Mouse (Mus musculus): ENCODE measurements around the gene Rnf185. TPM values are rescaled to one million over a fixed set of nuclear protein-coding genes. Genes with fewer than 3 reads are reported as not detected.

Gene Rnf185
- polyA plus RNA-seq (2012; rRNA removed), result 36.3 and 45.6 TPM in 2 replicates

GRCm38 (mm10) chr11:3452167-3452639 lies at the start of gene Rnf185:
Gene Rnf185, minus strand, starts transcription at chr11:3452363.

GRCm38 (mm10) chr11:3487952-3488570 lies 35.9 kb upstream of the Rnf185 start, which contains the start of gene Pla2g3:
Gene Pla2g3, plus strand, starts transcription at chr11:3488284.

GRCm38 (mm10) chr11:3408997-3409732 lies 43.0 kb downstream of the Rnf185 start, which contains the start of gene Limk2:
Gene Limk2, minus strand, starts transcription at chr11:3409189.

Other genes with a start within 250 kb of the Rnf185 start
- 54.5 and 83.5 TPM in 2 replicates for gene Eif4enif1, start 250.0 kb downstream of the Rnf185 start, polyA plus RNA-seq (2012; rRNA removed)
- 24.2 and 29.4 TPM in 2 replicates for gene Drg1, start 185.9 kb downstream of the Rnf185 start, polyA plus RNA-seq (2012; rRNA removed)
- 72.3 and 100 TPM in 2 replicates for gene Patz1, start 163.5 kb downstream of the Rnf185 start, polyA plus RNA-seq (2012; rRNA removed)
- 81.5 and 96.5 TPM in 2 replicates for gene Pik3ip1, start 122.0 kb downstream of the Rnf185 start, polyA plus RNA-seq (2012; rRNA removed)
- gene Limk2, start 43.2 kb downstream of the Rnf185 start, polyA plus RNA-seq (2012; rRNA removed), result 95.3 and 106 TPM in 2 replicates
- 0.51 and 0.77 TPM in 2 replicates for gene Pla2g3, start 35.9 kb upstream of the Rnf185 start, polyA plus RNA-seq (2012; rRNA removed)
- 4.5 and 5.7 TPM in 2 replicates for gene Inpp5j, start 52.5 kb upstream of the Rnf185 start, polyA plus RNA-seq (2012; rRNA removed)
- gene Selenom, start 62.3 kb upstream of the Rnf185 start, polyA plus RNA-seq (2012; rRNA removed), result 307 and 321 TPM in 2 replicates
- 67.3 and 77.7 TPM in 2 replicates for gene Smtn, start 88.2 kb upstream of the Rnf185 start, polyA plus RNA-seq (2012; rRNA removed)
- gene Morc2a, start 196.8 kb upstream of the Rnf185 start, polyA plus RNA-seq (2012; rRNA removed), result 13.7 and 15.3 TPM in 2 replicates